Mouse (Mus musculus) kidney, postnatal 36 days (tissue): ENCODE results near the gene Aspn.
"Not testable (repeated sequence)": the region's sequence is repeated elsewhere in the genome, so short reads cannot be mapped to it uniquely, and the experiment has no call there.

Experiments
- DNase-seq, 2 experiments: peaks; one replicate each; pipeline ENCODE4 v3.0.0; 2021 to 2022; ENCODE audit warnings: mixed read lengths in 2 of 2

The Aspn gene

DNA sequence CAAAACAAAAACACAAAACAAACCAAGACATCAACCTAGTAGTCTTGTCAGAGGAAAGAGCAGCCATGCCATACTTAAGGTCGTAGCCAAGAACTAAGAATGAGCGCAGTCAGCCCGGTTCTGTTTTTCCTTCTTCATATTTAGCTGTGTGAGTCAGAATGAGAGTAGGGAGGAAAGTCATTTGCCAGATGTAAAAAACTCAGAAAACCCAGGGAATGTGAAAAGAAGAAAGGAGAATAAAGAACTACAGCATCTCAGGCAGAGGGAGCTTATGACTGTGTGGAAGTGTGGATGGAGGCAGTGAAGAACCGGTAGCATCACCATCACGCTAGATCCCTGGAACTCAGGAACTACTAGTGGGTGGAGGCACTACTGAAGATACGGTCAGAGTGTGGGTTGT, 41.8 kb downstream of the Aspn start:
- DNase-seq = no peak

DNA sequence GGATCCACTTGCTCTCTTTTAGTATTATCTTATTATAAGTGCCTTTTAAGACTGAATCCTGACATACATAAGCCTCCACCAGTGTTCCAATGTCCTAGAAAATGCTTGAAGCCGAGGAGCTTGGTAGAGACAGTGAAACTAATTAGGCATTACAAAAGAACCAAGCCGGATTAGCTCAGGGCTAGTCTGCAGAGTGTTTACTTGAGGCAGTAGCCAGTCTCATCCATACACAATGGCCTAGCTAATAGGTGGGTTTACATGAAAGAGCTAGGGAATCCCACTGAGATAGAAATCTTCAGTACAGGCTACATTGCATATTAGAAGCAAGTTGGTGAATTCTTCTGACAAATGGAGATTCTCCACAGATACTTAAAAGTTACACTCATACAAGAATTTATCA, 58.3 kb downstream of the Aspn start:
- DNase-seq = not testable (repeated sequence)

DNA sequence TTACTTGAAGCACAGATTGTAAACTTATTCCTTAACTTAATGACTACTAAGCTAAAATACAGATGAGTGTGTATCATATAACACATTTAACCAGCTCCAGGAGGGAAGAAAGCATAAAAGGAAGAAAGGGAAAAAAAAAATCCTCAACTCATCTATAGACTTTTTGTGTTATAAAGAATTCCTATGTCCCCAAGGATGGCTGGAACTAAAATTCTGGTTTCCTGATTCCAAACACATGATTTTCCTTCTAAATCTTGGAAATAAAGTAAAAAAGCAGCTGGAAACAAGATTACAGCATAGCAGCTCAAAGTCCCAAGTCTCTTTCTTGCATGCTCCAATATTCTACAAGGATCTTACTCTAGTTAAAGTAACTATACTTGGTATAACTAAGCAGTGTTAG, 59.4 kb downstream of the Aspn start:
- DNase-seq = no peak

DNA sequence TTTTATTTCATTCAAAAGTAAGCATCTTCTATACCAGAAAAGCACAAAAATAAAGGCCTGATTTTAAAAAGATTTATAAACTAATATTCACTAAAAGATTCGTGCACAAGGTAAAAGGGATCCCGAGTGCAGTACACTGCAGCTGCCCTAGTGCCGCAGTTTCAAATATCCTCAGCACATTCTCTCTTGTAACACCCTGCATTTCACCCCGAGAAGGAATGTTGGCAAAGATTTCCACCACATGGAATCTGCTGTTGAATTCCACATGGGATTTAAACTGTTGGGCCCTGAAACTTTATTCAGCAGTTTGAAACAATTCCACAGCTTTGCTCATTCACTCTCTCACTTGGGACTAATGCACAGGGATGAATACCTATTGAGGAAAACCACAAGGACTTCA, 63.5 kb downstream of the Aspn start, which contains the start of gene Ogn:
Ogn (plus strand) TSS at position 333 of the 400 bp plus-strand sequence.
- peak; percentile 41 to 52 for DNase-seq

DNA sequence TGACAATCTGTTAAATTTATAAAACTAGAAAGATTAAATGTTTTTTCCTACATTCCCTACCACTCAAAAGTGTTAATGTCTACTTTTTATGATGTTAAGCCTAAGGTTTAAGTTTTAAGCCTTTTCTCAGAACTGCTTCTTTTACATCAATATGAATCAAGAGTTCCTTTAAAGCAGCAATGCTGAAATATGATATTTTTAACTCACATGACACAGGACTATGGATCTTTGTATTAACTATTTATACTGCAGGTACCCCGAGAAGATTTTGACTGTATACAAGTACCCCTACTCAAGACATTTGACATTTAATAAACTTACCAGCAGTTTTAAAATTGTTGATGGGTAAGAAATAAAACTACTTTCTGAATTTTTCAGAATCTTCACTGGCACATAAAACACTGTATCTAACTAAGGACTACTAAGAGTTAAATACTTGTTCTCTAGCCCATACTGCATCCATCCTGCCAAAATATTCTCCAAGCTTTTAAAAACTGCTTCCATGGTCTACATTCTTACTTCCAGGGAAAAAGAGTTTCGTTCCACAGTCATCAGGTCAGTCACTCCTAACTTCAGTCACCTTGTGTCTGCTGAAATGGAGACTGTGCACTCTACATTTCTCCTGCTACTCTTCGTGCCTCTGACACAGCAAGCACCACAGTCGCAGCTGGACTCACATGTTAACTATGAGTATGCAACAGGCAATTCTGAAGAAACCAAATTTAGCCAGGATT, 64.5 kb downstream of the Aspn start:
- no peak for DNase-seq

DNA sequence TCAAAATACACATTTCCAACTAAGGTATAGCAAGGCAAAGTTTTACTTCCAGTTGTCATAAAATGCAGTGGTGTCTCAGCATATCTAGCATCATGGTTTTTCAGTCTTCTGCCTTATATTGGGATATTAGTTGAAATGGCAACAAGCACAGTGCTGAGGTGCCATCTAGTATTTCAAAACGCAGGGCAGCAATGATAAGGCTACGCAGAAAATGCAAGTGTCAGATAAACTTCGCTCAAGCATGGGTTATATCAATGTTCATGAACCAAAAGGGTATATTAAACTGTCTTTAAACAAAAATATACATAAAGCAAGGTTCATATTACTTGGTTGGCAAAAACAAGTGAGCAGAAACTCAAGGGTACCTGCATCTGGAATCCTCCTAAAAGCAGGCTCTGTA, 72.8 kb downstream of the Aspn start:
- DNase-seq = no peak
